7 mouse cellular contexts compared by ENCODE assay signal in genomic region chr3:63296411-63296810, GRCm38 (mm10). TPM values are rescaled to one million over a fixed set of nuclear protein-coding genes. Genes with fewer than 3 reads are reported as not detected.
DNase-seq lines count a peak whose midpoint lies in the region; ATAC-seq and TF ChIP-seq lines count a peak whose summit lies in the region.

No protein-coding gene starts in this region.

- H3K4me2 ChIP-seq in liver, embryonic 14.5 days (ENCODE audit: low read depth): peak overlapping the region; percentile 55
- H3K4me2 ChIP-seq in stomach, embryonic 14.5 days (replicated peaks; ENCODE audit: low read depth, low read length): peak overlapping the region; percentile 100

- CTCF ChIA-PET in Patski (lab: Charles Lee): interaction anchor here (1.1 to 4.1 kb wide), 6 partner anchors 11 to 53 kb away, joined by 3 to 23 read pairs (median 16); no protein-coding TSS in a partner anchor

- no peak overlapping the region; the same call in 1 of the 2 replicates for H3K9ac ChIP-seq in ES-E14 (ENCODE audit: insufficient read depth, low read depth, low read length, poor library complexity, severe bottlenecking)
- no peak overlapping the region for H3K9ac ChIP-seq in liver, embryonic 14.5 days (replicated peaks)
- no peak overlapping the region for H3K9ac ChIP-seq in stomach, embryonic 14.5 days (replicated peaks; ENCODE audit: low read depth, low read length)

- H3K9me3 ChIP-seq in ES-E14 (ENCODE audit: control insufficient read depth, insufficient read depth, low read depth, low read length): no peaks in the 10 kb centered on the region
- no peaks in the 10 kb centered on the region for H3K9me3 ChIP-seq in liver, embryonic 14.5 days (ENCODE audit: control insufficient read depth, low read length)
- H3K9me3 ChIP-seq in stomach, embryonic 14.5 days (ENCODE audit: control insufficient read depth, low read depth, low read length): no peaks in the 10 kb centered on the region

- TF ChIP-seq CTCF in Patski (IDR thresholded peaks at IDR 0.05): peak; percentile 24
- TF ChIP-seq CTCF in liver, embryonic 14.5 days (IDR thresholded peaks at IDR 0.05; ENCODE audit: low read depth): no peak

- H3K4me1 ChIP-seq in ES-E14 (ENCODE audit: control insufficient read depth in 2 of 2, insufficient read depth in 2 of 2, low read length in 2 of 2, poor library complexity in 1 of 2): peaks cover 4 to 11% of the 10 kb centered on the region in 2 experiments; a peak in 1 of 4 replicates
- no peaks in the 10 kb centered on the region for H3K4me1 ChIP-seq in liver, embryonic 14.5 days (replicated peaks; ENCODE audit: control insufficient read depth in 2 of 2, insufficient read depth in 2 of 2, low read length in 1 of 2)
- 0 out of 2 replicates have a peak, but pooled peaks cover 5% of the 10 kb centered on the region for H3K4me1 ChIP-seq in stomach, embryonic 14.5 days (ENCODE audit: control insufficient read depth, insufficient read depth, low read length)

- POLR2A ChIA-PET in Patski (lab: Charles Lee): interaction anchor here (0.5 kb wide), 1 partner anchor 66 kb away, joined by 3 read pairs; no protein-coding TSS in a partner anchor

- TF ChIP-seq EP300 in liver, embryonic 14.5 days (IDR thresholded peaks at IDR 0.05; ENCODE audit: low read depth): no peak

- H3K4me3 ChIP-seq in ES-E14 (ENCODE audit: insufficient read depth in 1 of 2, low read depth in 1 of 2, low read length in 2 of 2, poor library complexity in 1 of 2, severe bottlenecking in 1 of 2): peak overlapping the region; percentile 84 to 87
- no peak overlapping the region for H3K4me3 ChIP-seq in liver, embryonic 14.5 days (ENCODE audit: insufficient read depth in 1 of 2, low read depth in 2 of 2, low read length in 2 of 2)
- peak overlapping the region; percentile 63; the same call in 1 of the 2 replicates for H3K4me3 ChIP-seq in stomach, embryonic 14.5 days (ENCODE audit: low read depth, low read length)

- WGBS in liver, embryonic 14.5 days (ENCODE audit: insufficient replicate concordance): 9% methylated on average over 12 of the region's 12 CpGs
- 6% methylated on average over 12 of the region's 12 CpGs for WGBS in stomach, embryonic 14.5 days

- H3K36me3 ChIP-seq in ES-E14 (ENCODE audit: control insufficient read depth, insufficient read depth, low read length, poor library complexity, severe bottlenecking): no peaks in the 10 kb centered on the region
- H3K36me3 ChIP-seq in liver, embryonic 14.5 days (replicated peaks; ENCODE audit: control insufficient read depth, insufficient read depth, low read depth): no peaks in the 10 kb centered on the region
- no peaks in the 10 kb centered on the region for H3K36me3 ChIP-seq in stomach, embryonic 14.5 days (ENCODE audit: control insufficient read depth, insufficient read depth, low read length)

- DNase-seq in ES-E14 (ENCODE audit: low read depth, low spot score) (no peak), Patski (ENCODE audit: low read depth, low spot score) (peak; percentile 53)
- DNase-seq in heart, adult 18-20 months: peak; percentile 22 to 48
- peak; percentile 28 for DNase-seq in kidney, adult 11 months
- no peak for DNase-seq in liver, embryonic 14.5 days (ENCODE audit: low read depth in 3 of 3, low spot score in 3 of 3)
- no peak for DNase-seq in cerebellum, adult 9-10 months

- peak; percentile 9 for ATAC-seq in Patski
- ATAC-seq in liver, embryonic 14.5 days (ENCODE audit: insufficient read depth): no peak
- ATAC-seq in stomach, embryonic 14.5 days (ENCODE audit: insufficient number of reproducible peaks, insufficient read depth, low FRiP score, low read depth): no peak

- no peaks in the 10 kb centered on the region for H3K27me3 ChIP-seq in Patski
- peaks cover 18% of the 10 kb centered on the region for H3K27me3 ChIP-seq in liver, embryonic 14.5 days (ENCODE audit: control insufficient read depth, insufficient read depth, low read length)
- H3K27me3 ChIP-seq in stomach, embryonic 14.5 days (ENCODE audit: control insufficient read depth, insufficient read depth, low read length): no peaks in the 10 kb centered on the region

- in situ Hi-C loops in ES-E14 (cut with MboI; ENCODE audit: low sequenced_read_pairs in 2 of 2, unreplicated experiment in 2 of 2): no loop called here
- in situ Hi-C loops in Patski (cut with MboI; ENCODE audit: low pct_unique_long_range_greater_than_20kb): no loop called here

- no peak overlapping the region; the same call in 1 of the 2 replicates for H3K27ac ChIP-seq in ES-E14 (ENCODE audit: insufficient read depth, low read depth, low read length, poor library complexity, severe bottlenecking)
- H3K27ac ChIP-seq in liver, embryonic 14.5 days: no peak overlapping the region
- H3K27ac ChIP-seq in stomach, embryonic 14.5 days (ENCODE audit: low read length): no peak overlapping the region

TF ChIP-seq in ES-E14, 5 proteins besides CTCF, POLR2A, EP300 and RAD21:
- no peak for TF ChIP-seq ZC3H11A (IDR thresholded peaks at IDR 0.05; ENCODE audit: borderline replicate concordance, low read depth, low read length)
- TF ChIP-seq CHD2 (IDR thresholded peaks at IDR 0.05; ENCODE audit: low read depth, low read length): no peak
- no peak for TF ChIP-seq HCFC1 (IDR thresholded peaks at IDR 0.05; ENCODE audit: borderline replicate concordance, insufficient read depth, low read length)
- no peak for TF ChIP-seq MAFK (IDR thresholded peaks at IDR 0.05; ENCODE audit: insufficient read depth, low read depth, low read length)
- no peak for TF ChIP-seq ZNF384 (IDR thresholded peaks at IDR 0.05; ENCODE audit: low read depth, low read length)

RNA-seq across cellular contexts. Expression of gene Mme, which starts 55.1 kb away (rescaled TPM):
- total RNA-seq in ES-E14 (2012; rRNA removed): 37.5 and 73.3 TPM in 2 replicates
- polyA plus RNA-seq in Patski (2021): 202 TPM
- 10 to 100 TPM; 15.1 to 17.4 TPM for total RNA-seq in heart, adult 18-20 months (2021)
- 0.01 and 0.03 TPM in 2 replicates for polyA plus RNA-seq in liver, embryonic 14.5 days (2012; rRNA removed)
- polyA plus RNA-seq in liver, embryonic 14.5 days (2014; fragmentation: Nextera tagmentation; extraction: Ambion mirVana): 0.10 and 0.11 TPM in 2 replicates
- polyA plus RNA-seq in stomach, embryonic 14.5 days (2014; fragmentation: Nextera tagmentation; extraction: Ambion mirVana): 2.3 TPM in 2 replicates

Comparison
In these comparisons a context has a peak if more than half of its experiments do, and no peak if none do; other contexts are left out.
1. DNase-seq: peak in Patski (single experiment), heart, adult 18-20 months (2 of 2) and kidney, adult 11 months (single experiment); none in ES-E14 (single experiment), liver, embryonic 14.5 days (0 of 3) and cerebellum, adult 9-10 months (single experiment).
2. H3K4me3 ChIP-seq: peak in ES-E14 (2 of 2) and stomach, embryonic 14.5 days (single experiment); none in liver, embryonic 14.5 days (0 of 2).
3. RNA of gene Mme, which starts 55.1 kb away (polyA plus RNA-seq): 202 TPM in Patski (single experiment); 2.3 TPM in stomach, embryonic 14.5 days and 0.01 to 0.11 TPM in liver, embryonic 14.5 days; every median in the first group is over 10 times any median in the second.